7 mouse cellular contexts compared by ENCODE assay signal in the genomic region with DNA sequence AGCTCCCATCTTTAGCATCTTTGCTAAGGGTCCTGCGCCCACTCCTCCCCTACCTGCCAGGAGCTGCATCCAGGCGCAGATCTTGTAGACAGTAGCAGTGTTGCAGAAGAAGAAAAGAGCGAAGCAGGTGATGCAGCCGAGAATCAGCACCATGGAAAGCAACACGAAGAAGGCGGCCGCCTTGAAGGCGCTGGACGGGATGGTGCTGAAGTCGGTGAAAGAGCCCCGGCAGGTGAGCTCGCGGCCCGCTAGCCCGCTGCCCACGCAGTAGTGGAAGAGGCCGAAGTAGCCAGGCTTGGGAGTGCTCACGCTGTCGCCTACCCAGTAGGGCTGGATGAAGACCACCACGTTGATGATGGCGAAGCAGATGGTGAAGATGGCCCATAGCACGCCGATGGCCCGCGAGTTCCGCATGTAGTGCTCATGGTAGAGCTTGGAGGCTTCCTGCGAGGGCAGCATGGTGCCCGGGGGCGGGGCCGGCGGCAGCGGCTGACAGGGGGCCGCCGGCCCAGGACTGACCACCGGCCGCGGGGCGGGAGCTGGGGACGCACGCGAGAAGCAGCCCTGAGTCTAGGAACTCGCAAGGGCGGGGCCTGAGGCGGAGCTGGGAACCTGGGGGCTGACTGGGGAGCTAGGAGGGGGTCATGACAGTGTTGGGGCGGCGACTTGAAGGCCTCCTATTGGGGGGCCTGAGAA. TPM values are rescaled to one million over a fixed set of nuclear protein-coding genes. Genes with fewer than 3 reads are reported as not detected.
DNase-seq lines count a peak whose midpoint lies in the region; ATAC-seq lines count a peak whose summit lies in the region.

No protein-coding gene starts in this region.

- WGBS in forebrain, embryonic 10.5 days = 3% methylated on average over 46 of the region's 46 CpGs
- WGBS in intestine, embryonic 15.5 days = 5% methylated on average over 45 of the region's 46 CpGs
- 3% methylated on average over 46 of the region's 46 CpGs for WGBS in stomach, embryonic 16.5 days

- peak; percentile 24 for DNase-seq in c-Kit-positive CD71-positive TER-119-negative erythroid progenitor cells, embryonic 14.5 days (ENCODE audit: low read depth)
- DNase-seq in forebrain, embryonic 10.5 days (ENCODE audit: extremely low spot score, low spot score) = peak; percentile 56
- peak; percentile 39 to 43 for DNase-seq in lung, postnatal 4 days

- H3K4me3 ChIP-seq in megakaryocyte, embryonic 14.5 days (replicated peaks) = peak overlapping the region; percentile 59
- peak overlapping the region; percentile 82 for H3K4me3 ChIP-seq in forebrain, embryonic 10.5 days
- peak overlapping the region; percentile 7 for H3K4me3 ChIP-seq in intestine, embryonic 15.5 days (replicated peaks)
- H3K4me3 ChIP-seq in stomach, embryonic 16.5 days (replicated peaks; ENCODE audit: low read length) = peak overlapping the region; percentile 47; the same call in 1 of the 2 replicates

- ATAC-seq in megakaryocyte, adult 5-6 weeks (ENCODE audit: poor library complexity, severe bottlenecking) = no peak
- peak; percentile 59 for ATAC-seq in intestine, embryonic 15.5 days
- ATAC-seq in stomach, embryonic 16.5 days (ENCODE audit: insufficient read depth, low FRiP score) = no peak

- H3K36me3 ChIP-seq in megakaryocyte, embryonic 14.5 days (replicated peaks; ENCODE audit: low read length) = no peaks in the 10 kb centered on the region
- H3K36me3 ChIP-seq in forebrain, embryonic 10.5 days (replicated peaks) = peaks cover 7% of the 10 kb centered on the region; the same call in 1 of the 2 replicates
- no peaks in the 10 kb centered on the region for H3K36me3 ChIP-seq in intestine, embryonic 15.5 days
- H3K36me3 ChIP-seq in stomach, embryonic 16.5 days (ENCODE audit: control insufficient read depth, insufficient read depth, low read length) = no peaks in the 10 kb centered on the region

- 0 out of 2 replicates have a peak overlapping the region, but pooled peaks have one; percentile 36 for H3K27ac ChIP-seq in forebrain, embryonic 10.5 days
- no peak overlapping the region for H3K27ac ChIP-seq in intestine, embryonic 15.5 days
- no peak overlapping the region for H3K27ac ChIP-seq in stomach, embryonic 16.5 days (ENCODE audit: low read length)

- peaks cover 17% of the 10 kb centered on the region for H3K4me1 ChIP-seq in megakaryocyte, embryonic 14.5 days
- H3K4me1 ChIP-seq in forebrain, embryonic 10.5 days = peaks cover 29% of the 10 kb centered on the region
- H3K4me1 ChIP-seq in intestine, embryonic 15.5 days (replicated peaks) = peaks cover 13% of the 10 kb centered on the region; the same call in 1 of the 2 replicates
- peaks cover 7% of the 10 kb centered on the region for H3K4me1 ChIP-seq in stomach, embryonic 16.5 days (ENCODE audit: control insufficient read depth, insufficient read depth, low read length)

- H3K27me3 ChIP-seq in megakaryocyte, embryonic 14.5 days (replicated peaks) = peaks cover 75% of the 10 kb centered on the region
- peaks cover 50% of the 10 kb centered on the region for H3K27me3 ChIP-seq in forebrain, embryonic 10.5 days (ENCODE audit: poor library complexity, severe bottlenecking)
- H3K27me3 ChIP-seq in intestine, embryonic 15.5 days (replicated peaks) = peaks cover 33% of the 10 kb centered on the region
- peaks cover 40% of the 10 kb centered on the region for H3K27me3 ChIP-seq in stomach, embryonic 16.5 days (ENCODE audit: control insufficient read depth, insufficient read depth, low read length)

- no peak overlapping the region for H3K9ac ChIP-seq in intestine, embryonic 15.5 days
- no peak overlapping the region for H3K9ac ChIP-seq in stomach, embryonic 16.5 days (ENCODE audit: low read length)

- peaks cover 4% of the 10 kb centered on the region for H3K9me3 ChIP-seq in megakaryocyte, embryonic 14.5 days
- no peaks in the 10 kb centered on the region for H3K9me3 ChIP-seq in forebrain, embryonic 10.5 days
- H3K9me3 ChIP-seq in intestine, embryonic 15.5 days = no peaks in the 10 kb centered on the region
- no peaks in the 10 kb centered on the region for H3K9me3 ChIP-seq in stomach, embryonic 16.5 days (replicated peaks; ENCODE audit: control insufficient read depth, low read length)

- peak overlapping the region; percentile 83 for H3K4me2 ChIP-seq in intestine, embryonic 15.5 days (replicated peaks)
- peak overlapping the region; percentile 67; the same call in 1 of the 2 replicates for H3K4me2 ChIP-seq in stomach, embryonic 16.5 days (ENCODE audit: low read depth, low read length)

RNA-seq across cellular contexts. Expression of gene Lhfpl4, which starts 1.3 kb away (rescaled TPM):
- polyA plus RNA-seq in megakaryocyte, embryonic 14.5 days (2012; ENCODE audit: insufficient read depth, low replicate concordance) = not detected in 2 replicates
- total RNA-seq in megakaryocyte, adult 5-6 weeks (2015) = 0.18 TPM in 1 of 2 replicates, not detected in the other
- not detected in 2 replicates for total RNA-seq in megakaryocyte, adult 5-6 weeks (2017)
- polyA plus RNA-seq in forebrain, embryonic 10.5 days (2016; fragmentation: Nextera tagmentation; extraction: Ambion mirVana) = 10.8 and 11.4 TPM in 2 replicates
- polyA plus RNA-seq in intestine, embryonic 15.5 days (2015; fragmentation: Nextera tagmentation; extraction: Ambion mirVana) = 1.7 and 2.3 TPM in 2 replicates
- polyA plus RNA-seq in stomach, embryonic 16.5 days (2015; fragmentation: Nextera tagmentation; extraction: Ambion mirVana) = 1.3 and 1.6 TPM in 2 replicates

RNA-seq across cellular contexts. Expression of gene Mtmr14, which starts 43.7 kb away (rescaled TPM):
- 479 and 605 TPM in 2 replicates for polyA plus RNA-seq in megakaryocyte, embryonic 14.5 days (2012; ENCODE audit: insufficient read depth, low replicate concordance)
- total RNA-seq in megakaryocyte, adult 5-6 weeks (2015) = 30.6 and 34.0 TPM in 2 replicates
- 56.5 and 60.9 TPM in 2 replicates for total RNA-seq in megakaryocyte, adult 5-6 weeks (2017)
- 42.0 and 45.1 TPM in 2 replicates for polyA plus RNA-seq in forebrain, embryonic 10.5 days (2016; fragmentation: Nextera tagmentation; extraction: Ambion mirVana)
- 31.9 and 32.2 TPM in 2 replicates for polyA plus RNA-seq in intestine, embryonic 15.5 days (2015; fragmentation: Nextera tagmentation; extraction: Ambion mirVana)
- polyA plus RNA-seq in stomach, embryonic 16.5 days (2015; fragmentation: Nextera tagmentation; extraction: Ambion mirVana) = 25.9 and 26.2 TPM in 2 replicates

Comparison
In these comparisons a context has a peak if more than half of its experiments do, and no peak if none do; other contexts are left out.
1. H3K4me3 ChIP-seq: peak in every context shown above with its lines; median percentile 82 in forebrain, embryonic 10.5 days; 59 in megakaryocyte, embryonic 14.5 days; 47 in stomach, embryonic 16.5 days; 7 in intestine, embryonic 15.5 days.
2. RNA of gene Mtmr14, which starts 43.7 kb away (polyA plus RNA-seq): 479 to 605 TPM in megakaryocyte, embryonic 14.5 days; 42.0 to 45.1 TPM in forebrain, embryonic 10.5 days, 31.9 to 32.2 TPM in intestine, embryonic 15.5 days and 25.9 to 26.2 TPM in stomach, embryonic 16.5 days; every median in the first group is over 10 times any median in the second.
3. Peak in every context shown above with its lines, with median percentiles within 50 percentile points of each other: DNase-seq.